Mouse (Mus musculus) T-helper 1 cell (primary cell): ENCODE results near the gene Dpm1.

ENCODE experiments used
- in situ Hi-C: fragments of 300-600 bp; cut with MboI, MseI; formaldehyde crosslinking; loops from one replicate; pipeline ENCODE4 v1.15.1; 2025; ENCODE audit warnings: high pct_unique_total_duplicates

Gene Dpm1

DNA sequence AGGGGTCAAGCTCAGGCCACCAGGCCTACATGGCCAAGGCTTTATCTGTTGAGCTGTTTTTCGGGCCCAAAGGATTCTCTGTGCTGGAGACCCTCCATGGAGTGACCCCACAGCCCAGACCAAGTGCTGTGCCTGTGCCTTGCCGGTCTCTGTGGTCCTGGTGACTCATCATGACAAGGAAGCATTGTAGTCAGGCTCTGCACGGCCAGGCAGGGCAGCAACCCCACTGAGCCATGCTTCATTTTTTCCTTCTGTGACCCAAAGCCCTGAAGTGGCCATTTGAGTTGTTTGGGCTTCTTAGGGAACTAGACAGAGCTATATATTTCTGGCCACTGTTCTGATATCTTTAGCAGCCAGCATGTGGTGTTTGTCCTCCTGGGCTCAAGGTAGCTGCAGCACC, 62.6 kb downstream of the Dpm1 start:
- in situ Hi-C loops, result no loop called here

DNA sequence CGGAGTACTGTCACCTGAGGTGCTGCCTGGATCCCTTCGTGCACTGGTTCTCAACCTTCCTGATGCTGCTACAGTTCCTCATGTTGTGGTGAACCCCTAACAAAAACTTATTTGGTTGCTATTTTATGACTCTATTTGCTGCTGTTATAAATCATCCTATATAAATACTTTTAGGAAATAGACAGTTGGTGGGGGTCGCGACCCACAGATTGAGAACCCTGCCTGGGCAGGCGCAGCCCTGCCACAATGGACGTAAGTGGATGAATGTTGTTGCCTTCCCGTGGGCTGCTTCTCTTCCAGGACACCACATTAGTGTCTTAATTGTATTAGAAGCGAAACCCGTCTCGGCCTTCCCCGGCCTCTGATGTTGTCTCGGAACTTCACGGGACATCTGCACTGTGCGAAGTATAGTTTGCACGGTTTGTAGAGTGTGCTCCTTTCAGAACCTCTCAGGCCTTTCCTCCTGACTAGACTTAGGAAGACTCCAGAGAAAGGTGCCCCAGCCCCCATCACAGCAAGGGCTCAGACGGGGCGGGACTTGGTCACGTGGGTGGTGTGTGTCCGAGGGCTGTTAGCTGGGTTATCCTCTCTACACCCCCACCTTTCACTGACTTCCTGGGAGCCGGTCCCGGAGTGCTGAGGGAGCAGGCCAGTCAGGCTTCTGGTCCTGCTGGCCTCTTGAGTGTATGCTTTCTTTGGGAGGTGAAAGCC, 63.5 kb downstream of the Dpm1 start:
- in situ Hi-C loops, result no loop called here

DNA sequence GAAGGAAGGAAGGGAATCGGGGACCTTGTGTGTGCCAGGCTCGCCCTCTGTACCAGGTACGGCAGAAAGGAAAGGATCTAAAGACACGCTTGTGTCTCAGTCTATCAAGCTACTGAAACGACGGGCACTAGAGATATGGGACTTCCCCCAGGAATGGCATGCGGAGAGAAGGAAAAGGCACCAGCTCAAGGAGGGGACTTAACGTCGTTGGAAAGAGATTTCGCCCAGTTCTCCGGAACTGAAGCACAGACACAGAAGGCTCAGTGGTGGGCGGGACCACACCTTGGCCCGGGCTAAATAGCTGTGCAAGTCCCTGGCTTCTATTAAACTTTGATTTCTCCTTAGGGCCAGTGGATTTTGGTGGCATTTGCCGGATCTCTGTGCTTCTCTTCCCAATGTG, 68.4 kb downstream of the Dpm1 start:
- in situ Hi-C loops, result no loop called here

DNA sequence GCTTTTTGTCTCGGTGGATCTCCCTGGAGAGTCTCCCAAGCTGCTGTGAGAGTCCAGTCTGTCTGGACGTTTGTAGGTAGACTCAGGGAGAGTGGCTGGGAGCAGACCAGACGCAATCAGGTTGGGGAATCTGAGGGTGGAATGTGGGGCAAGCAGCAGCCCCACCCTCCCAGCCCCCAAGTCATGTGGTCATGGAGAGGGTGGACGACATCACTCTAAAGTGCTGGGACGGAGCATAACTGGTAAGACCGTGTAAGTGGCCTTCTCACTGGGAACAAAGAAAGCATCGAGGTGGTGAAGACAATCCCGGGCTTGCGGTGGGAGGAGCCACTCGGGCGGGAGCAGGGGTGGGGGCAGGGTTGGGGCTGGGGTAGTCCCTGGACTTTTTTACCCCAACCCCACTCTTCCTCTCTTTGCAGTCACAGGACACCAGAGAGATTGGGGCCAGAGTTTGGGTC, 68.8 kb downstream of the Dpm1 start:
- in situ Hi-C loops, result no loop called here

DNA sequence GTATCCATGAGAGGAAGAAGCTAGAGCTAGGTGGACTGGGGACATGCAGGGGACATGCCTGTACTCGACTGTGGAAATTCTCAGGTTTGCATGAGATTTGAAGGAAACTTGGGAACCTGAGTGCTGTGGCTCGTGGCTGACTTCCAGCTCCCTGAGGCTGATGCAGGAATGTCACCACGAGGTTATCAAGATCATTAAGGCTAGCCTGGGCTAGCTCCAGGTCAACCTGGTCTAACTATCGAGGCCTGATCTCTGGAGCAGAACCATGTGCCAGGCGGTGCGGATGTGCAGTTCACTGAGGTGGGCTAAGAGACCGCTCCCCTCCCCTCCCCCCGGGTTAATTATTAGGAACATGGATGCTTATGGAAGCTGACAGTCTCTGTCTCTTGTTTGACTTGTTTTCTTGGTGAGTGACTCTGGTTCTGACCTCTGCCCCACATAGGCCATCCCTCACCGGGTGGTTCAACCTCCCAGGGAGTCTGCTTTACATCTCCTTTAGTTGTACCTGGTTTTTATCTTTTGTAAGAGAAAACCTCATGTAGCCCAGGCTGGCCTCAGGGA, 69.9 kb downstream of the Dpm1 start:
- in situ Hi-C loops, result no loop called here
